Mouse (Mus musculus) heart, embryonic 11.5 days (tissue): ENCODE data around the gene Slc9a3r1. TPM values are rescaled to one million over a fixed set of nuclear protein-coding genes. Genes with fewer than 3 reads are reported as not detected.

Experiments
- ATAC-seq: fragments of 200-750 bp; cut with Nextera tagmentation; replicated peaks from 2 replicates; pipeline ENCODE4 v1.8.0; 2017; ENCODE audit warnings: moderate library complexity; ENCODE audit not compliant: insufficient number of reproducible peaks, low FRiP score, low TSS enrichment
- H3K27ac ChIP-seq: fragments of 300-500 bp; sonication (generic); 2 replicates; pipeline ENCODE4 v1.5.1; 2014; ENCODE audit warnings: mild to moderate bottlenecking, low read depth, low read length
- H3K27me3 ChIP-seq: fragments of 300-500 bp; sonication (generic); 2 replicates; pipeline ENCODE4 v1.6.1; 2014; ENCODE audit warnings: mild to moderate bottlenecking, low read length, mixed read lengths; ENCODE audit not compliant: control insufficient read depth, insufficient read depth
- H3K36me3 ChIP-seq: fragments of 300-500 bp; sonication (generic); 2 replicates; pipeline ENCODE4 v1.6.1; 2014; ENCODE audit warnings: mild to moderate bottlenecking, low read length, moderate library complexity, mixed read lengths; ENCODE audit not compliant: control insufficient read depth, insufficient read depth
- H3K4me1 ChIP-seq: fragments of 300-500 bp; sonication (generic); 2 replicates; pipeline ENCODE4 v1.6.1; 2014; ENCODE audit warnings: low read length; ENCODE audit not compliant: control insufficient read depth, insufficient read depth
- H3K4me2 ChIP-seq: fragments of 300-500 bp; sonication (generic); 2 replicates; pipeline ENCODE4 v1.6.1; 2014; ENCODE audit warnings: mild to moderate bottlenecking, moderate library complexity
- H3K4me3 ChIP-seq: fragments of 300-500 bp; sonication (generic); 2 replicates; pipeline ENCODE4 v1.5.1; 2014; ENCODE audit warnings: low read depth, low read length
- H3K9ac ChIP-seq: fragments of 300-500 bp; sonication (generic); 2 replicates; pipeline ENCODE4 v1.6.1; 2014; ENCODE audit warnings: mild to moderate bottlenecking, low read depth, low read length, moderate library complexity
- H3K9me3 ChIP-seq: fragments of 300-500 bp; sonication (generic); replicated peaks from 2 replicates; pipeline ENCODE4 v1.6.1; 2016; ENCODE audit warnings: low read length; ENCODE audit not compliant: control insufficient read depth
- WGBS: fragments of 180-500 bp; shearing (Covaris S2); extraction: QIAGEN DNeasy Blood & Tissue Kit; methylation state at CpG from one replicate; pipeline ENCODE4 v1.1.7; 2014; ENCODE audit not compliant: insufficient replicate concordance; 5-methylcytosine and 5-hydroxymethylcytosine counted together
- polyA plus RNA-seq: library from polyadenylated mRNA; unstranded; fragments of >200 nt; fragmentation: Nextera tagmentation; extraction: Ambion mirVana; gene quantifications from 2 replicates; pipeline ENCODE4 v1.2.1, GENCODE M21; 2014

The Slc9a3r1 gene
- polyA plus RNA-seq, 1 experiment from 2014 or later, result 31.1 TPM

DNA sequence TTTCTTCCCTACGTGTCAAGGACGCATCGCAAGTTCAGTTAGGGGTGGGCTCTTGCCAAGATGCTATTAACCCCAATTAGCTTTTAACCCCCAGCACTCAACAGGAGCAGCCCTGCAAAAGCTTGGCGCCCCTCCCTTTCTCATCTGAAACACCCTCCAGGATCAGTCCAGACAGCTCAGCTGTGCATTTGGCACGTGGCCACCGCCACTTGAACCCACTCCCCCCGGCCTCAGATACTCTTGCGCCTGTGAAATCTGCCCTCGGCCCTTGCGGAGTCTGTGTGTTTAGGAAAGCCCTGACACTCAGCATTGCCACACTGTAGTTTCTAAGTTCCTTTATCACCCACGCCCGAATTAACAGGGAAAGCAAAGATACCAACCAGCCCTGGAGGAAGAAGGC lies 58.9 kb downstream of the Slc9a3r1 start:
- Histone ChIP-seq H3K9ac (peak overlapping the region; percentile 49; the same call in 1 of the 2 replicates), H3K36me3 (no peaks in the 10 kb centered on the region), H3K9me3 (no peaks in the 10 kb centered on the region), H3K27ac (peak overlapping the region; percentile 67), H3K27me3 (no peaks in the 10 kb centered on the region), H3K4me1 (peaks cover 84% of the 10 kb centered on the region), H3K4me3 (no peak overlapping the region), H3K4me2 (peak overlapping the region; percentile 48)
- no peak for ATAC-seq
- 16% methylated on average over 12 of the region's 12 CpGs for WGBS

DNA sequence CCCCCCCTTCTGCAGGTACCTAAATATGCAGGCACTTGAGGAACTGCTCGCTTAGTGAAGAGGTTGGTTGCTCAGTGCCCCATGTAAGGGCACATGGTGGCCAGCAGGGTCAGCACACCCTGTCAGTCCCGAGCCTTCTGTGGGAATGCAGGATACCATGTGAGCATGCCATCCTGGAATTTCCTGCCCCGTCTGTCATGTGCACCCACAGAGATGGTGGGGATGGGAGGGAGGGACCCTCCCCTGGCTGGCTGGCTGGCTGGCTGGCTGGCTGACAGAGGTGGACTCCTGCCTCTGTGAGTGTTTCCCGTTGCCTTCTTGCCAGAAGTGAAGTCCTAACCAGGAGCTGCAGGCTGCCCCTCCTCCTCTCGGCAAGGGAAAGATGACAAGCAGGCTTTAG lies 59.4 kb downstream of the Slc9a3r1 start:
- H3K36me3 ChIP-seq, result no peaks in the 10 kb centered on the region
- ATAC-seq, result peak; percentile 39; the same call in 1 of the 2 replicates
- no peak overlapping the region for H3K4me3 ChIP-seq
- 8% methylated on average over 5 of the region's 5 CpGs for WGBS
- H3K9ac ChIP-seq, result peak overlapping the region; percentile 49
- H3K27me3 ChIP-seq, result no peaks in the 10 kb centered on the region
- H3K4me1 ChIP-seq, result peaks cover 85% of the 10 kb centered on the region
- no peaks in the 10 kb centered on the region for H3K9me3 ChIP-seq
- peak overlapping the region; percentile 67 for H3K27ac ChIP-seq
- H3K4me2 ChIP-seq, result peak overlapping the region; percentile 48

DNA sequence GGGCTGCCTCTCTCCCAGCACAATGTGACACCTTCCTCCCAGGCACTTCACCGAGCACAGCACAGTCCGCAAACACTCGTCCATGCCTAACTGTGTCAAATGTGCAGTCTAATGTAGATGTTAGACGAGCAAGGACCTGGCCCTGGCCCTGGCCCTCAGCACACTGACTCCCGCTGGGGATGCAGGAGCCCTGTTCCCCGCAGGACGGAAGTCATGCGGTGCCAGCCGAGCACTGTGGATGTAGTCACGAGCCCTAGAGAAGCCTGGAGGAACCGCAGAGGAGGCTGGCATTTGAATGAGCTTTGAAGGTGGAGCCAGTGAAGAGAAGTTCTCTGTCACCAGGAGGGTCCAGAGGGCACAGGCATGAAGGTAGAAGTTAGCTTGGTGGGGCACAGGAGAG lies 60.3 kb downstream of the Slc9a3r1 start:
- peak overlapping the region; percentile 39; the same call in 1 of the 2 replicates for H3K4me2 ChIP-seq
- ATAC-seq, result no peak
- 42% methylated on average over 11 of the region's 11 CpGs for WGBS
- no peak overlapping the region for H3K9ac ChIP-seq
- H3K27ac ChIP-seq, result peak overlapping the region; percentile 67
- no peaks in the 10 kb centered on the region for H3K36me3 ChIP-seq
- H3K4me1 ChIP-seq, result peaks cover 84% of the 10 kb centered on the region
- H3K4me3 ChIP-seq, result no peak overlapping the region
- no peaks in the 10 kb centered on the region for H3K9me3 ChIP-seq
- H3K27me3 ChIP-seq, result no peaks in the 10 kb centered on the region

GRCm38 (mm10) chr11:115223877-115224276 lies 60.7 kb downstream of the Slc9a3r1 start:
- H3K4me3 ChIP-seq, result no peak overlapping the region
- ATAC-seq, result no peak
- H3K27me3 ChIP-seq, result no peaks in the 10 kb centered on the region
- H3K4me1 ChIP-seq, result peaks cover 84% of the 10 kb centered on the region
- peak overlapping the region; percentile 67; the same call in 1 of the 2 replicates for H3K27ac ChIP-seq
- 24% methylated on average over 6 of the region's 6 CpGs for WGBS
- H3K4me2 ChIP-seq, result peak overlapping the region; percentile 39; the same call in 1 of the 2 replicates
- no peaks in the 10 kb centered on the region for H3K9me3 ChIP-seq
- peak overlapping the region; percentile 34; the same call in 1 of the 2 replicates for H3K9ac ChIP-seq
- H3K36me3 ChIP-seq, result no peaks in the 10 kb centered on the region

GRCm38 (mm10) chr11:115224889-115225288 lies 61.7 kb downstream of the Slc9a3r1 start:
- H3K9ac ChIP-seq, result no peak overlapping the region
- no peaks in the 10 kb centered on the region for H3K9me3 ChIP-seq
- no peak for ATAC-seq
- no peak overlapping the region for H3K27ac ChIP-seq
- WGBS, result 39% methylated on average over 8 of the region's 8 CpGs
- H3K36me3 ChIP-seq, result no peaks in the 10 kb centered on the region
- no peak overlapping the region for H3K4me2 ChIP-seq
- H3K4me1 ChIP-seq, result peaks cover 82% of the 10 kb centered on the region
- no peak overlapping the region for H3K4me3 ChIP-seq
- no peaks in the 10 kb centered on the region; the same call in 1 of the 2 replicates for H3K27me3 ChIP-seq

GRCm38 (mm10) chr11:115225301-115225700 lies 62.2 kb downstream of the Slc9a3r1 start:
- Histone ChIP-seq H3K27me3 (no peaks in the 10 kb centered on the region; the same call in 1 of the 2 replicates), H3K9ac (no peak overlapping the region), H3K4me1 (peaks cover 82% of the 10 kb centered on the region), H3K4me2 (no peak overlapping the region), H3K27ac (no peak overlapping the region), H3K9me3 (no peaks in the 10 kb centered on the region), H3K36me3 (no peaks in the 10 kb centered on the region), H3K4me3 (no peak overlapping the region)
- no peak for ATAC-seq
- 78% methylated on average over 6 of the region's 6 CpGs for WGBS

- Histone ChIP-seq H3K36me3 (no peaks in the 10 kb centered on the region), H3K9me3 (no peaks in the 10 kb centered on the region), H3K27me3 (no peaks in the 10 kb centered on the region; the same call in 1 of the 2 replicates), H3K9ac (peak overlapping the region; percentile 34; the same call in 1 of the 2 replicates), H3K4me2 (no peak overlapping the region), H3K27ac (peak overlapping the region; percentile 42), H3K4me1 (peaks cover 82% of the 10 kb centered on the region), H3K4me3 (no peak overlapping the region)
- 29% methylated on average over 14 of the region's 14 CpGs for WGBS
- no peak for ATAC-seq
Observed at GRCm38 (mm10) chr11:115226811-115227491, 63.8 kb downstream of the Slc9a3r1 start.

DNA sequence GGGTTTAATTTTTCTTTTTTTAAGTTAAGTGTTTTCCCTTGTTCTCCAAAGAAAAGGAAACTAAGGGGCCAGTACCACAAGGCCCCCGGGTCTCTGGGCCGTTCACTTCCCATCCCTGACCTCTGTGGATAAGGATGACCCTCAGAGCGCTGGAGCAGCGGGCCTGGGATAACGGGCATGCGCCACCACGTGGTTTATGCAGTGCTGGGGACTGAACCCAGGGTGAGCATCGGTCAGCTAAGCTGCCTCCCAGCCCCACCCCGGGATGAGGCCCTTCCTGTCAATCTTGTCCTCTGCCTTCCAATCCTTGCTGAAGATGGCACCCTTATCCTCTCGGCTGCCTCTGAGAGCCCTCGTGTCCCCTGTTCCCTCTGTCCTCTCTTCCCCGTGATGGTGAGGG lies 64.5 kb downstream of the Slc9a3r1 start:
- H3K27me3 ChIP-seq, result no peaks in the 10 kb centered on the region; the same call in none of the 2 replicates
- ATAC-seq, result 0 out of 2 replicates have a peak, but pooled peaks have one; percentile 22
- no peak overlapping the region; the same call in 1 of the 2 replicates for H3K9ac ChIP-seq
- H3K4me3 ChIP-seq, result no peak overlapping the region
- WGBS, result 15% methylated on average over 12 of the region's 12 CpGs
- no peak overlapping the region for H3K27ac ChIP-seq
- no peaks in the 10 kb centered on the region for H3K36me3 ChIP-seq
- H3K4me1 ChIP-seq, result peaks cover 80% of the 10 kb centered on the region
- H3K9me3 ChIP-seq, result no peaks in the 10 kb centered on the region
- H3K4me2 ChIP-seq, result no peak overlapping the region
